Mouse (Mus musculus) hindbrain, embryonic 16.5 days (tissue): Measurements from ENCODE around the gene Dcx. TPM values are rescaled to one million over a fixed set of nuclear protein-coding genes. Genes with fewer than 3 reads are reported as not detected.

ENCODE experiments used
- ATAC-seq: fragments of 200-750 bp; cut with Nextera tagmentation; 2 replicates; pipeline ENCODE4 v1.8.0; 2017; ENCODE audit warnings: moderate TSS enrichment, moderate library complexity
- H3K27ac ChIP-seq: fragments of 300-500 bp; sonication (generic); 2 replicates; pipeline ENCODE4 v1.5.1; 2014; ENCODE audit warnings: low read depth, mild to moderate bottlenecking, control low read depth, low read length, moderate library complexity
- H3K27me3 ChIP-seq: fragments of 300-500 bp; sonication (generic); replicated peaks from 2 replicates; pipeline ENCODE4 v1.6.1; 2014; ENCODE audit warnings: low read length; ENCODE audit not compliant: control insufficient read depth, insufficient read depth
- H3K36me3 ChIP-seq: fragments of 300-500 bp; sonication (generic); 2 replicates; pipeline ENCODE4 v1.6.1; 2014; ENCODE audit warnings: mild to moderate bottlenecking, low read length, moderate library complexity, mixed read lengths; ENCODE audit not compliant: control insufficient read depth, insufficient read depth
- H3K4me1 ChIP-seq: fragments of 300-500 bp; sonication (generic); 2 replicates; pipeline ENCODE4 v1.6.1; 2014; ENCODE audit warnings: low read depth, low read length; ENCODE audit not compliant: control insufficient read depth, insufficient read depth
- H3K4me2 ChIP-seq: fragments of 300-500 bp; sonication (generic); 2 replicates; pipeline ENCODE4 v1.6.1; 2014; ENCODE audit warnings: mild to moderate bottlenecking, low read length, control low read depth, moderate library complexity
- H3K4me3 ChIP-seq: fragments of 300-500 bp; sonication (generic); 2 replicates; pipeline ENCODE4 v1.5.1; 2014; ENCODE audit warnings: mild to moderate bottlenecking, low read length, control low read depth, moderate library complexity
- H3K9ac ChIP-seq: fragments of 300-500 bp; sonication (generic); 2 replicates; pipeline ENCODE4 v1.6.1; 2014; ENCODE audit warnings: low read depth, mild to moderate bottlenecking, control low read depth, low read length, moderate library complexity
- H3K9me3 ChIP-seq: fragments of 300-500 bp; sonication (generic); 2 replicates; pipeline ENCODE4 v1.6.1; 2014; ENCODE audit warnings: mild to moderate bottlenecking, low read length, moderate library complexity; ENCODE audit not compliant: control insufficient read depth
- WGBS: fragments of 180-500 bp; shearing (Covaris S2); extraction: QIAGEN DNeasy Blood & Tissue Kit; methylation state at CpG from one replicate; pipeline ENCODE4 v1.1.7; 2014; 5-methylcytosine and 5-hydroxymethylcytosine counted together
- microRNA-seq: library from miRNA; unstranded; fragments of <30 nt; microRNA quantifications from one replicate; pipeline ENCODE4, GENCODE M21; 2017
- polyA plus RNA-seq: library from polyadenylated mRNA; unstranded; fragments of >200 nt; fragmentation: Nextera tagmentation; extraction: Ambion mirVana; gene quantifications from 2 replicates; pipeline ENCODE4 v1.2.1, GENCODE M21; 2015

The Dcx gene
- polyA plus RNA-seq, 1 experiment from 2014 or later: 230 TPM

- H3K27me3 ChIP-seq: no peaks in the 10 kb centered on the region
- H3K4me2 ChIP-seq: no peak overlapping the region
- WGBS: 75% methylated on average over 3 of the region's 3 CpGs
- ATAC-seq: no peak
- no peaks in the 10 kb centered on the region for H3K4me1 ChIP-seq
- H3K9ac ChIP-seq: no peak overlapping the region
- H3K36me3 ChIP-seq: no peaks in the 10 kb centered on the region
- H3K9me3 ChIP-seq: no peaks in the 10 kb centered on the region
- H3K4me3 ChIP-seq: no peak overlapping the region
- H3K27ac ChIP-seq: no peak overlapping the region
Measured at GRCm38 (mm10) chrX:143851351-143851750, 81.8 kb downstream of the Dcx start.

- H3K36me3 ChIP-seq: no peaks in the 10 kb centered on the region
- H3K4me1 ChIP-seq: no peaks in the 10 kb centered on the region
- no peak overlapping the region for H3K9ac ChIP-seq
- no peak overlapping the region for H3K4me3 ChIP-seq
- H3K27me3 ChIP-seq: no peaks in the 10 kb centered on the region
- no peak overlapping the region for H3K27ac ChIP-seq
- 75% methylated on average over 3 of the region's 3 CpGs for WGBS
- no peak for ATAC-seq
- H3K9me3 ChIP-seq: no peaks in the 10 kb centered on the region
- H3K4me2 ChIP-seq: no peak overlapping the region
Measured at GRCm38 (mm10) chrX:143849969-143850368, 83.1 kb downstream of the Dcx start.

GRCm38 (mm10) chrX:143846637-143847036 is 86.5 kb downstream of the Dcx start:
- 80% methylated on average over 3 of the region's 3 CpGs for WGBS
- Histone ChIP-seq H3K9me3 (no peaks in the 10 kb centered on the region), H3K27me3 (no peaks in the 10 kb centered on the region), H3K9ac (no peak overlapping the region), H3K36me3 (no peaks in the 10 kb centered on the region), H3K27ac (no peak overlapping the region), H3K4me1 (no peaks in the 10 kb centered on the region), H3K4me2 (no peak overlapping the region), H3K4me3 (no peak overlapping the region)
- ATAC-seq: no peak

GRCm38 (mm10) chrX:143827212-143827611 is 105.9 kb downstream of the Dcx start, which contains the start of gene Capn6:
Gene Capn6, minus strand, starts transcription at chrX:143827414.
- no peak within 1 kb of the TSS for H3K4me2 ChIP-seq
- H3K27ac ChIP-seq: no peak within 1 kb of the TSS
- H3K9me3 ChIP-seq: no peaks in the 10 kb centered on the region
- H3K4me1 ChIP-seq: no peaks in the 10 kb centered on the region
- H3K36me3 ChIP-seq: no peaks in the 10 kb centered on the region
- no peak within 1 kb of the TSS for H3K9ac ChIP-seq
- no peak within 1 kb of the TSS for H3K4me3 ChIP-seq
- no peak for ATAC-seq
- H3K27me3 ChIP-seq: no peaks in the 10 kb centered on the region; the same call in 1 of the 2 replicates
- WGBS: 74% methylated on average over 4 of the region's 4 CpGs

GRCm38 (mm10) chrX:143826521-143826920 is 106.6 kb downstream of the Dcx start:
- 81% methylated on average over 4 of the region's 4 CpGs for WGBS
- ATAC-seq: no peak

GRCm38 (mm10) chrX:143818961-143819360 is 114.2 kb downstream of the Dcx start:
- no peak for ATAC-seq
- Histone ChIP-seq H3K4me2 (no peak overlapping the region), H3K27me3 (no peaks in the 10 kb centered on the region), H3K36me3 (no peaks in the 10 kb centered on the region), H3K4me1 (no peaks in the 10 kb centered on the region), H3K9ac (no peak overlapping the region), H3K27ac (no peak overlapping the region), H3K9me3 (no peaks in the 10 kb centered on the region), H3K4me3 (no peak overlapping the region)
- WGBS: 89% methylated on average over 2 of the region's 2 CpGs

More at GRCm38 (mm10) chrX:143826521-143826920, 106.6 kb downstream of the Dcx start:
- no peaks in the 10 kb centered on the region for H3K4me1 ChIP-seq
- no peaks in the 10 kb centered on the region for H3K36me3 ChIP-seq
- H3K9ac ChIP-seq: no peak overlapping the region
- H3K9me3 ChIP-seq: no peaks in the 10 kb centered on the region
- no peak overlapping the region for H3K27ac ChIP-seq
- H3K4me3 ChIP-seq: no peak overlapping the region
- H3K4me2 ChIP-seq: no peak overlapping the region
- H3K27me3 ChIP-seq: no peaks in the 10 kb centered on the region; the same call in 1 of the 2 replicates

- Histone ChIP-seq H3K4me1 (no peaks in the 10 kb centered on the region), H3K9ac (no peak overlapping the region), H3K4me2 (no peak overlapping the region), H3K9me3 (no peaks in the 10 kb centered on the region), H3K27me3 (no peaks in the 10 kb centered on the region), H3K36me3 (no peaks in the 10 kb centered on the region), H3K4me3 (no peak overlapping the region), H3K27ac (no peak overlapping the region)
- ATAC-seq: no peak
- WGBS: 71% methylated on average over 1 of the region's 1 CpGs
Measured at GRCm38 (mm10) chrX:143815948-143816347, 117.2 kb downstream of the Dcx start.

Small RNAs within 50 kb of the gene (microRNA-seq; reads per million reads assigned to microRNA genes)
- not detected for gene Gm47298

Other genes with a start within 250 kb of the Dcx start
- gene Capn6, start 105.9 kb downstream of the Dcx start, polyA plus RNA-seq: 0.95 and 9.6 TPM in 2 replicates
- 1.0 TPM in 2 replicates for gene A730046J19Rik, start 220.4 kb upstream of the Dcx start, polyA plus RNA-seq